Mouse (Mus musculus) spleen, adult 12 weeks (tissue): ENCODE data around the gene Ap3d1.

Experiments used
- DNase-seq: peaks from one replicate; pipeline ENCODE4 v3.0.0; 2022; ENCODE audit warnings: low spot score

Gene Ap3d1

GRCm38 (mm10) chr10:80757717-80758116 lies 15.7 kb upstream of the Ap3d1 start:
- DNase-seq, result peak; percentile 57

- DNase-seq, result no peak
These were observed 14.9 kb upstream of the Ap3d1 start for GRCm38 (mm10) chr10:80756967-80757366.

- no peak for DNase-seq
These were observed 14.4 kb upstream of the Ap3d1 start for GRCm38 (mm10) chr10:80756509-80756908.

GRCm38 (mm10) chr10:80756099-80756498 lies 14.0 kb upstream of the Ap3d1 start:
- no peak for DNase-seq

GRCm38 (mm10) chr10:80755291-80756015 lies 13.4 kb upstream of the Ap3d1 start:
- DNase-seq, result no peak

- DNase-seq, result peak; percentile 99
These were observed 12.7 kb upstream of the Ap3d1 start, which contains the start of gene Dot1l for GRCm38 (mm10) chr10:80754594-80755290. Gene Dot1l (plus strand): TSS chr10:80755206.

- DNase-seq, result no peak
These were observed 10.1 kb upstream of the Ap3d1 start for GRCm38 (mm10) chr10:80752079-80752625.

- no peak for DNase-seq
These were observed 9.2 kb upstream of the Ap3d1 start for GRCm38 (mm10) chr10:80751188-80751832.

- peak; percentile 31 for DNase-seq
These were observed 6.5 kb upstream of the Ap3d1 start for GRCm38 (mm10) chr10:80748609-80749008.

- DNase-seq, result peak; percentile 70
These were observed 5.3 kb upstream of the Ap3d1 start for GRCm38 (mm10) chr10:80747410-80747809.

- peak; percentile 56 for DNase-seq
These were observed 2.2 kb upstream of the Ap3d1 start for GRCm38 (mm10) chr10:80744262-80744661.

- no peak for DNase-seq
These were observed 357 bp downstream of the Ap3d1 start for GRCm38 (mm10) chr10:80741634-80742179.

GRCm38 (mm10) chr10:80741146-80741545 lies 918 bp downstream of the Ap3d1 start:
- DNase-seq, result no peak

GRCm38 (mm10) chr10:80738657-80739056 lies 3.4 kb downstream of the Ap3d1 start:
- DNase-seq, result no peak

GRCm38 (mm10) chr10:80736731-80737130 lies 5.3 kb downstream of the Ap3d1 start:
- DNase-seq, result no peak

- DNase-seq, result no peak
These were observed 9.4 kb downstream of the Ap3d1 start for GRCm38 (mm10) chr10:80732611-80733101.

- no peak for DNase-seq
These were observed 14.5 kb downstream of the Ap3d1 start for GRCm38 (mm10) chr10:80727369-80728127.

GRCm38 (mm10) chr10:80717281-80717680 lies 24.8 kb downstream of the Ap3d1 start:
- DNase-seq, result no peak

GRCm38 (mm10) chr10:80710834-80711233 lies 31.2 kb downstream of the Ap3d1 start:
- DNase-seq, result no peak

- DNase-seq, result no peak
These were observed 36.6 kb downstream of the Ap3d1 start for GRCm38 (mm10) chr10:80705479-80705878.

GRCm38 (mm10) chr10:80705033-80705432 lies 37.0 kb downstream of the Ap3d1 start:
- DNase-seq, result no peak
